10 mouse cellular contexts compared by ENCODE assay signal in genomic region chr17:3020406-3020805, GRCm38 (mm10).
DNase-seq lines count a peak whose midpoint lies in the region; ATAC-seq lines count a peak whose summit lies in the region.
"Had no signal": no experiment of that assay in that cellular context is flagged by ENCODE, and none has a peak within 500 bp of the region (broad histone marks: within the 10 kb centered on the region; RNA-seq: fewer than 3 reads in every experiment).

No protein-coding gene starts in this region.

- H3K4me3 ChIP-seq in heart, embryonic 13.5 days = no peak overlapping the region
- no peak overlapping the region for H3K4me3 ChIP-seq in liver, embryonic 16.5 days (ENCODE audit: low read depth, low read length)
- H3K4me3 ChIP-seq in stomach, embryonic 16.5 days (replicated peaks; ENCODE audit: low read length) = no peak overlapping the region

- 63% methylated on average over 1 of the region's 1 CpGs for WGBS in heart, embryonic 13.5 days
- WGBS in liver, embryonic 16.5 days (ENCODE audit: insufficient replicate concordance) = 66% methylated on average over 1 of the region's 1 CpGs
- WGBS in stomach, embryonic 16.5 days = 88% methylated on average over 1 of the region's 1 CpGs

- no peaks in the 10 kb centered on the region for H3K36me3 ChIP-seq in heart, embryonic 13.5 days
- no peaks in the 10 kb centered on the region for H3K36me3 ChIP-seq in liver, embryonic 16.5 days (ENCODE audit: control insufficient read depth, insufficient read depth)
- H3K36me3 ChIP-seq in stomach, embryonic 16.5 days (ENCODE audit: control insufficient read depth, insufficient read depth, low read length) = no peaks in the 10 kb centered on the region

- intact Hi-C loops in heart, postnatal 14 days (cut with DNase I) = no loop called here

- no peaks in the 10 kb centered on the region for H3K27me3 ChIP-seq in heart, embryonic 13.5 days (replicated peaks)
- H3K27me3 ChIP-seq in liver, embryonic 16.5 days (ENCODE audit: control insufficient read depth, insufficient read depth, low read depth, low read length) = no peaks in the 10 kb centered on the region
- H3K27me3 ChIP-seq in stomach, embryonic 16.5 days (ENCODE audit: control insufficient read depth, insufficient read depth, low read length) = no peaks in the 10 kb centered on the region
- H3K27me3 ChIP-seq: CH12.LX had no signal

- peaks cover 55% of the 10 kb centered on the region for H3K9me3 ChIP-seq in heart, embryonic 13.5 days
- H3K9me3 ChIP-seq in liver, embryonic 16.5 days (replicated peaks; ENCODE audit: control insufficient read depth, low read length) = no peaks in the 10 kb centered on the region; the same call in 1 of the 2 replicates
- H3K9me3 ChIP-seq in stomach, embryonic 16.5 days (replicated peaks; ENCODE audit: control insufficient read depth, low read length) = peaks cover 9% of the 10 kb centered on the region; the same call in 1 of the 2 replicates

- DNase-seq in heart, postnatal 14 days = no peak
- peak; percentile 1 for DNase-seq in thymus, postnatal 4 days
- DNase-seq in thymus, adult 18-20 months = no peak
- DNase-seq in gastrocnemius, adult 18-20 months (ENCODE audit: low spot score) = no peak
- DNase-seq in adrenal gland, adult (ENCODE audit: inconsistent age in 2 of 2, low spot score in 1 of 2) = no peak
- DNase-seq: adrenal gland, postnatal 10 days had no signal

- ATAC-seq in heart, embryonic 13.5 days (ENCODE audit: extremely low read depth, insufficient number of reproducible peaks, low FRiP score, low TSS enrichment) = 0 out of 2 replicates have a peak, but pooled peaks have one; percentile 56
- ATAC-seq in liver, embryonic 16.5 days (ENCODE audit: low read depth) = peak; percentile 43
- ATAC-seq in stomach, embryonic 16.5 days (ENCODE audit: insufficient read depth, low FRiP score) = peak; percentile 48

- no peak overlapping the region for H3K9ac ChIP-seq in heart, embryonic 13.5 days
- H3K9ac ChIP-seq in liver, embryonic 16.5 days (ENCODE audit: low read depth, low read length) = no peak overlapping the region
- no peak overlapping the region for H3K9ac ChIP-seq in stomach, embryonic 16.5 days (ENCODE audit: low read length)

- no peaks in the 10 kb centered on the region for H3K4me1 ChIP-seq in heart, embryonic 13.5 days
- H3K4me1 ChIP-seq in liver, embryonic 16.5 days (ENCODE audit: control insufficient read depth, low read depth, low read length) = no peaks in the 10 kb centered on the region
- no peaks in the 10 kb centered on the region for H3K4me1 ChIP-seq in stomach, embryonic 16.5 days (ENCODE audit: control insufficient read depth, insufficient read depth, low read length)

- no peak overlapping the region for H3K4me2 ChIP-seq in heart, embryonic 13.5 days
- H3K4me2 ChIP-seq in liver, embryonic 16.5 days (ENCODE audit: low read depth, low read length) = no peak overlapping the region
- H3K4me2 ChIP-seq in stomach, embryonic 16.5 days (ENCODE audit: low read depth, low read length) = no peak overlapping the region

- no peak overlapping the region for H3K27ac ChIP-seq in heart, embryonic 13.5 days (replicated peaks)
- no peak overlapping the region for H3K27ac ChIP-seq in liver, embryonic 16.5 days (ENCODE audit: low read length)
- H3K27ac ChIP-seq in stomach, embryonic 16.5 days (ENCODE audit: low read length) = no peak overlapping the region
